Mouse (Mus musculus) CH12.LX (cell line): ENCODE results near the gene Ascc1.

Source experiments
- CTCF ChIP-seq, 2 experiments: IDR thresholded peaks in 1 of 2; conservative IDR thresholded peaks in 1 of 2; 2 replicates each; pipeline ENCODE4 v1.5.1; 2011 to 2012; ENCODE audit warnings: low read depth in 2 of 2, low read length in 2 of 2, improper control_type of control experiment in 1 of 2, inconsistent platforms in 1 of 2, mild to moderate bottlenecking in 1 of 2, moderate library complexity in 1 of 2
- POLR2A ChIP-seq: IDR thresholded peaks from 2 replicates; pipeline ENCODE4 v1.6.1; 2011; ENCODE audit warnings: low read depth, mild to moderate bottlenecking, improper control_type of control experiment, low read length

DNA sequence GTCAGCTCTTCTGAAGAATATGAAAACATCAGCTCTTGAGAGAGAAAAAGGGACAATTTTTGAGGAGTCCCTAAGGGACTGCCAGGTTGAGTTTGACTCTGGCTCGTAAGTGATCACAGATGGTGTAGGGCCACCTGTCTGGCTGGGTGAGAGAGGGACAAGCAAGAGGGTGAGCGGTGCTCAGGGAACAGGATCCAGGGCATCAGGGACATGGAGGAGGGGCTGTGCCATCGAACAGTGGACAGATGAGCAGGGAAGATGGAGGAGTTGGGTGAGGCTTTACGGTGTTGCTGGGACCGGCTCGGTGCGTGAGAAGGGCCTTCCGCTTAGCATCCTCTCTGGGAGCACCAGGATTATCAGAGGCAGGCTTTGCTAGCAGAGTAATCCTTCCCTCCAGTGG, 106.7 kb downstream of the Ascc1 start:
- TF ChIP-seq POLR2A = no peak
- no peak for TF ChIP-seq CTCF (conservative IDR thresholded peaks at IDR 0.05 in 1 of 2, IDR thresholded peaks at IDR 0.05 in 1 of 2; ENCODE audit: low read depth in 2 of 2, low read length in 2 of 2)
